Mouse (Mus musculus): Measurements from ENCODE around the gene Ccdc186. TPM values are rescaled to one million over a fixed set of nuclear protein-coding genes. Genes with fewer than 3 reads are reported as not detected.

Ccdc186 gene
- total and polyA plus RNA-seq, 2 experiments from 2014 or later: 15.1 to 18.4 TPM

GRCm38 (mm10) chr19:56826047-56826631 is 4.1 kb upstream of the Ccdc186 start, which contains the start of gene Tdrd1:
Gene Tdrd1 (plus strand): TSS chr19:56826209.
- DNase-seq (ENCODE audit: low spot score) (no peak), ATAC-seq (ENCODE audit: insufficient read depth, low read depth) (no peak)
- TF ChIP-seq EP300 (IDR thresholded peaks at IDR 0.05; ENCODE audit: low read depth) (no peak), CTCF (IDR thresholded peaks at IDR 0.05; ENCODE audit: low read depth) (no peak)

GRCm38 (mm10) chr19:56822448-56822836 is 452 bp upstream of the Ccdc186 start:
- H3K4me1 ChIP-seq (ENCODE audit: control insufficient read depth, insufficient read depth): peaks cover 30% of the 10 kb centered on the region
- 20% methylated on average over 10 of the region's 10 CpGs for WGBS
- no peak overlapping the region for H3K9ac ChIP-seq (replicated peaks; ENCODE audit: low read depth, low read length)
- TF ChIP-seq CTCF (IDR thresholded peaks at IDR 0.05; ENCODE audit: low read depth) (no peak), EP300 (IDR thresholded peaks at IDR 0.05; ENCODE audit: low read depth) (no peak)
- H3K4me2 ChIP-seq (ENCODE audit: low read depth, low read length): peak overlapping the region; percentile 61
- no peak for DNase-seq (ENCODE audit: low spot score)
- H3K4me3 ChIP-seq (ENCODE audit: low read depth, low read length): peak overlapping the region; percentile 92
- H3K27me3 ChIP-seq (ENCODE audit: control insufficient read depth, insufficient read depth, low read length): peaks cover 7% of the 10 kb centered on the region; the same call in 1 of the 2 replicates
- H3K9me3 ChIP-seq (replicated peaks; ENCODE audit: control insufficient read depth, low read length): no peaks in the 10 kb centered on the region
- no peak for ATAC-seq (ENCODE audit: insufficient read depth, low read depth)
- no peaks in the 10 kb centered on the region for H3K36me3 ChIP-seq (replicated peaks; ENCODE audit: control insufficient read depth, insufficient read depth, low read length)
- H3K27ac ChIP-seq (ENCODE audit: low read depth): peak overlapping the region; percentile 83; the same call in 1 of the 2 replicates

More at GRCm38 (mm10) chr19:56826047-56826631, 4.1 kb upstream of the Ccdc186 start, which contains the start of gene Tdrd1:
- H3K4me3 ChIP-seq (ENCODE audit: low read depth, low read length): 0 out of 2 replicates have a peak within 1 kb of the TSS, but pooled peaks have one; percentile 12
- peaks cover 5% of the 10 kb centered on the region for H3K4me1 ChIP-seq (ENCODE audit: control insufficient read depth, insufficient read depth)
- peaks cover 7% of the 10 kb centered on the region; the same call in 1 of the 2 replicates for H3K27me3 ChIP-seq (ENCODE audit: control insufficient read depth, insufficient read depth, low read length)
- no peak within 1 kb of the TSS for H3K27ac ChIP-seq (ENCODE audit: low read depth)
- H3K9me3 ChIP-seq (replicated peaks; ENCODE audit: control insufficient read depth, low read length): no peaks in the 10 kb centered on the region
- H3K9ac ChIP-seq (replicated peaks; ENCODE audit: low read depth, low read length): no peak within 1 kb of the TSS
- 51% methylated on average over 42 of the region's 44 CpGs for WGBS
- H3K36me3 ChIP-seq (replicated peaks; ENCODE audit: control insufficient read depth, insufficient read depth, low read length): no peaks in the 10 kb centered on the region
- H3K4me2 ChIP-seq (ENCODE audit: low read depth, low read length): peak within 1 kb of the TSS; percentile 41; the same call in 1 of the 2 replicates

- H3K4me2 ChIP-seq (ENCODE audit: low read depth, low read length): peak overlapping the region; percentile 72
- no peaks in the 10 kb centered on the region for H3K9me3 ChIP-seq (replicated peaks; ENCODE audit: control insufficient read depth, low read length)
- 4% methylated on average over 22 of the region's 22 CpGs for WGBS
- ATAC-seq (ENCODE audit: insufficient read depth, low read depth): no peak
- TF ChIP-seq CTCF (IDR thresholded peaks at IDR 0.05; ENCODE audit: low read depth): no peak
- no peak for TF ChIP-seq EP300 (IDR thresholded peaks at IDR 0.05; ENCODE audit: low read depth)
- H3K9ac ChIP-seq (replicated peaks; ENCODE audit: low read depth, low read length): peak overlapping the region; percentile 95
- DNase-seq (ENCODE audit: low spot score): no peak
- peaks cover 5% of the 10 kb centered on the region; the same call in 1 of the 2 replicates for H3K27me3 ChIP-seq (ENCODE audit: control insufficient read depth, insufficient read depth, low read length)
- peak overlapping the region; percentile 83 for H3K27ac ChIP-seq (ENCODE audit: low read depth)
- peaks cover 43% of the 10 kb centered on the region for H3K4me1 ChIP-seq (ENCODE audit: control insufficient read depth, insufficient read depth)
- peak overlapping the region; percentile 92 for H3K4me3 ChIP-seq (ENCODE audit: low read depth, low read length)
- H3K36me3 ChIP-seq (replicated peaks; ENCODE audit: control insufficient read depth, insufficient read depth, low read length): no peaks in the 10 kb centered on the region
Measured at GRCm38 (mm10) chr19:56821040-56821797, 771 bp downstream of the Ccdc186 start.

GRCm38 (mm10) chr19:56817851-56818526 is 4.0 kb downstream of the Ccdc186 start:
- DNase-seq (ENCODE audit: low spot score): peak; percentile 92
- no peaks in the 10 kb centered on the region for H3K27me3 ChIP-seq (ENCODE audit: control insufficient read depth, insufficient read depth, low read length)
- H3K4me2 ChIP-seq (ENCODE audit: low read depth, low read length): peak overlapping the region; percentile 51
- H3K4me3 ChIP-seq (ENCODE audit: low read depth, low read length): peak overlapping the region; percentile 17; the same call in 1 of the 2 replicates
- H3K9me3 ChIP-seq (replicated peaks; ENCODE audit: control insufficient read depth, low read length): no peaks in the 10 kb centered on the region
- peak; percentile 33 for ATAC-seq (ENCODE audit: insufficient read depth, low read depth)
- 5% methylated on average over 14 of the region's 14 CpGs for WGBS
- peak overlapping the region; percentile 90 for H3K27ac ChIP-seq (ENCODE audit: low read depth)
- peaks cover 47% of the 10 kb centered on the region for H3K4me1 ChIP-seq (ENCODE audit: control insufficient read depth, insufficient read depth)
- no peak for TF ChIP-seq CTCF (IDR thresholded peaks at IDR 0.05; ENCODE audit: low read depth)
- peak; percentile 51; the same call in 1 of the 2 replicates for TF ChIP-seq EP300 (IDR thresholded peaks at IDR 0.05; ENCODE audit: low read depth)
- H3K9ac ChIP-seq (replicated peaks; ENCODE audit: low read depth, low read length): no peak overlapping the region
- peaks cover 10% of the 10 kb centered on the region for H3K36me3 ChIP-seq (replicated peaks; ENCODE audit: control insufficient read depth, insufficient read depth, low read length)

- Histone ChIP-seq H3K4me1 (ENCODE audit: control insufficient read depth, insufficient read depth) (peaks cover 28% of the 10 kb centered on the region), H3K4me2 (ENCODE audit: low read depth, low read length) (no peak overlapping the region), H3K4me3 (ENCODE audit: low read depth, low read length) (no peak overlapping the region), H3K27me3 (ENCODE audit: control insufficient read depth, insufficient read depth, low read length) (no peaks in the 10 kb centered on the region), H3K36me3 (replicated peaks; ENCODE audit: control insufficient read depth, insufficient read depth, low read length) (peaks cover 34% of the 10 kb centered on the region), H3K9ac (replicated peaks; ENCODE audit: low read depth, low read length) (0 out of 2 replicates have a peak overlapping the region, but pooled peaks have one; percentile 5), H3K27ac (ENCODE audit: low read depth) (no peak overlapping the region), H3K9me3 (replicated peaks; ENCODE audit: control insufficient read depth, low read length) (no peaks in the 10 kb centered on the region)
- no peak for TF ChIP-seq CTCF (IDR thresholded peaks at IDR 0.05; ENCODE audit: low read depth)
- DNase-seq (ENCODE audit: low spot score): no peak
- 62% methylated on average over 4 of the region's 4 CpGs for WGBS
- ATAC-seq (ENCODE audit: insufficient read depth, low read depth): no peak
Measured at GRCm38 (mm10) chr19:56813360-56813759, 8.6 kb downstream of the Ccdc186 start.

Data from heart, postnatal 0 days (tissue).